Mouse (Mus musculus) induced T-regulatory cell, adult 2 months (primary cell): Measurements from ENCODE around the gene Susd4.

Experiments
- DNase-seq: peaks from one replicate; pipeline ENCODE4 v3.0.0-alpha.2; 2012; ENCODE audit warnings: low read depth

The Susd4 gene

GRCm38 (mm10) chr1:182918718-182919346, 155.2 kb downstream of the Susd4 start:
- no peak for DNase-seq

GRCm38 (mm10) chr1:182922824-182923223, 159.2 kb downstream of the Susd4 start:
- no peak for DNase-seq

- no peak for DNase-seq
These were observed 162.8 kb downstream of the Susd4 start for GRCm38 (mm10) chr1:182926465-182926864.

GRCm38 (mm10) chr1:182927878-182928851, 164.5 kb downstream of the Susd4 start:
- no peak for DNase-seq

GRCm38 (mm10) chr1:182935469-182935868, 171.8 kb downstream of the Susd4 start:
- DNase-seq: no peak

- DNase-seq: no peak
These were observed 173.9 kb downstream of the Susd4 start for GRCm38 (mm10) chr1:182937486-182938120.

GRCm38 (mm10) chr1:182941921-182942320, 178.3 kb downstream of the Susd4 start:
- DNase-seq: no peak

GRCm38 (mm10) chr1:182943911-182944310, 180.3 kb downstream of the Susd4 start:
- no peak for DNase-seq

- DNase-seq: no peak
These were observed 181.0 kb downstream of the Susd4 start for GRCm38 (mm10) chr1:182944638-182945037.

GRCm38 (mm10) chr1:182945561-182945960, 181.9 kb downstream of the Susd4 start:
- DNase-seq: no peak
